Mouse (Mus musculus): ENCODE results near the gene Itpka. TPM values are rescaled to one million over a fixed set of nuclear protein-coding genes. Genes with fewer than 3 reads are reported as not detected.
A peak's percentile ranks its signal among the peaks of the same experiment; 100 is the strongest.

Gene Itpka
- polyA plus RNA-seq, 1 experiment from 2014 or later: 2.4 TPM

GRCm38 (mm10) chr2:119758101-119758843, 16.1 kb downstream of the Itpka start:
- Histone ChIP-seq H3K4me1 (peaks cover 17% of the 10 kb centered on the region), H3K4me2 (peak overlapping the region; percentile 94), H3K27me3 (peaks cover 72% of the 10 kb centered on the region), H3K9me3 (no peaks in the 10 kb centered on the region), H3K9ac (peak overlapping the region; percentile 32), H3K27ac (no peak overlapping the region), H3K4me3 (peak overlapping the region; percentile 56), H3K36me3 (peaks cover under 1% of the 10 kb centered on the region; the same call in 1 of the 2 replicates)
- peak; percentile 25; the same call in 1 of the 2 replicates for ATAC-seq (ENCODE audit: borderline replicate concordance, extremely low read depth, low FRiP score, low TSS enrichment)
- WGBS: 0% methylated on average over 60 of the region's 77 CpGs

GRCm38 (mm10) chr2:119758844-119759835, 17.0 kb downstream of the Itpka start:
- H3K27ac ChIP-seq: no peak overlapping the region
- peak overlapping the region; percentile 94 for H3K4me2 ChIP-seq
- peaks cover 72% of the 10 kb centered on the region for H3K27me3 ChIP-seq
- WGBS: 6% methylated on average over 44 of the region's 44 CpGs
- H3K4me1 ChIP-seq: peaks cover 17% of the 10 kb centered on the region
- H3K4me3 ChIP-seq: peak overlapping the region; percentile 56
- H3K9me3 ChIP-seq: no peaks in the 10 kb centered on the region
- H3K36me3 ChIP-seq: peaks cover 9% of the 10 kb centered on the region
- H3K9ac ChIP-seq: no peak overlapping the region
- peak; percentile 11; the same call in 1 of the 2 replicates for ATAC-seq (ENCODE audit: borderline replicate concordance, extremely low read depth, low FRiP score, low TSS enrichment)

GRCm38 (mm10) chr2:119760251-119760650, 18.1 kb downstream of the Itpka start, which contains the start of gene Ltk:
Gene Ltk, minus strand, starts transcription at chr2:119760431.
- H3K9me3 ChIP-seq: no peaks in the 10 kb centered on the region
- peaks cover 18% of the 10 kb centered on the region for H3K36me3 ChIP-seq
- no peak for ATAC-seq (ENCODE audit: borderline replicate concordance, extremely low read depth, low FRiP score, low TSS enrichment)
- whole genome bisulfite sequencing: 9% methylated on average over 9 of the region's 9 CpGs
- H3K27ac ChIP-seq: no peak within 1 kb of the TSS
- peaks cover 66% of the 10 kb centered on the region for H3K27me3 ChIP-seq
- H3K4me1 ChIP-seq: peaks cover 17% of the 10 kb centered on the region
- H3K4me3 ChIP-seq: peak within 1 kb of the TSS; percentile 56; the same call in 1 of the 2 replicates
- H3K4me2 ChIP-seq: peak within 1 kb of the TSS; percentile 94
- no peak within 1 kb of the TSS for H3K9ac ChIP-seq

- Histone ChIP-seq H3K9me3 (no peaks in the 10 kb centered on the region), H3K27me3 (peaks cover 48% of the 10 kb centered on the region), H3K9ac (no peak overlapping the region), H3K27ac (no peak overlapping the region), H3K4me2 (no peak overlapping the region), H3K4me3 (no peak overlapping the region), H3K36me3 (peaks cover 26% of the 10 kb centered on the region), H3K4me1 (peaks cover 16% of the 10 kb centered on the region)
- no peak for ATAC-seq (ENCODE audit: borderline replicate concordance, extremely low read depth, low FRiP score, low TSS enrichment)
- WGBS: 69% methylated on average over 1 of the region's 1 CpGs
These were observed 20.1 kb downstream of the Itpka start for GRCm38 (mm10) chr2:119762276-119762675.

GRCm38 (mm10) chr2:119763924-119764323, 21.8 kb downstream of the Itpka start:
- WGBS: 69% methylated on average over 4 of the region's 4 CpGs
- no peak overlapping the region for H3K4me2 ChIP-seq
- no peak overlapping the region for H3K9ac ChIP-seq
- peaks cover 3% of the 10 kb centered on the region for H3K4me1 ChIP-seq
- peaks cover 36% of the 10 kb centered on the region for H3K36me3 ChIP-seq
- H3K9me3 ChIP-seq: no peaks in the 10 kb centered on the region
- H3K4me3 ChIP-seq: no peak overlapping the region
- H3K27me3 ChIP-seq: peaks cover 31% of the 10 kb centered on the region
- ATAC-seq (ENCODE audit: borderline replicate concordance, extremely low read depth, low FRiP score, low TSS enrichment): no peak
- no peak overlapping the region for H3K27ac ChIP-seq

- no peak overlapping the region for H3K27ac ChIP-seq
- H3K36me3 ChIP-seq: peaks cover 62% of the 10 kb centered on the region
- WGBS: 89% methylated on average over 6 of the region's 6 CpGs
- no peaks in the 10 kb centered on the region for H3K27me3 ChIP-seq
- no peak overlapping the region for H3K4me2 ChIP-seq
- H3K4me1 ChIP-seq: no peaks in the 10 kb centered on the region
- no peak overlapping the region for H3K9ac ChIP-seq
- H3K4me3 ChIP-seq: no peak overlapping the region
- H3K9me3 ChIP-seq: no peaks in the 10 kb centered on the region
- peak; percentile 47; the same call in 1 of the 2 replicates for ATAC-seq (ENCODE audit: borderline replicate concordance, extremely low read depth, low FRiP score, low TSS enrichment)
These were observed 25.1 kb downstream of the Itpka start for GRCm38 (mm10) chr2:119767246-119767645.

GRCm38 (mm10) chr2:119787206-119787883, 45.2 kb downstream of the Itpka start, which contains the start of gene Rpap1:
Gene Rpap1, minus strand, starts transcription at chr2:119787537.
- Histone ChIP-seq H3K4me2 (peak within 1 kb of the TSS; percentile 63), H3K4me1 (peaks cover 7% of the 10 kb centered on the region), H3K4me3 (peak within 1 kb of the TSS; percentile 68), H3K27me3 (no peaks in the 10 kb centered on the region), H3K36me3 (peaks cover 9% of the 10 kb centered on the region), H3K27ac (peak within 1 kb of the TSS; percentile 83), H3K9me3 (no peaks in the 10 kb centered on the region), H3K9ac (peak within 1 kb of the TSS; percentile 53)
- peak; percentile 95 for ATAC-seq (ENCODE audit: borderline replicate concordance, extremely low read depth, low FRiP score, low TSS enrichment)
- WGBS: under 1% methylated on average over 44 of the region's 44 CpGs

GRCm38 (mm10) chr2:119789996-119790395, 47.9 kb downstream of the Itpka start:
- 88% methylated on average over 2 of the region's 2 CpGs for WGBS
- H3K36me3 ChIP-seq: no peaks in the 10 kb centered on the region
- H3K9ac ChIP-seq: no peak overlapping the region
- H3K4me3 ChIP-seq: no peak overlapping the region
- no peak for ATAC-seq (ENCODE audit: borderline replicate concordance, extremely low read depth, low FRiP score, low TSS enrichment)
- no peak overlapping the region for H3K27ac ChIP-seq
- H3K9me3 ChIP-seq: no peaks in the 10 kb centered on the region
- H3K4me2 ChIP-seq: no peak overlapping the region
- H3K27me3 ChIP-seq: no peaks in the 10 kb centered on the region
- peaks cover 7% of the 10 kb centered on the region for H3K4me1 ChIP-seq

GRCm38 (mm10) chr2:119797279-119797783, 55.2 kb downstream of the Itpka start, which contains the start of gene Tyro3:
Gene Tyro3, plus strand, starts transcription at chr2:119797733.
- no peaks in the 10 kb centered on the region for H3K36me3 ChIP-seq
- H3K9ac ChIP-seq: no peak within 1 kb of the TSS
- H3K27ac ChIP-seq: no peak within 1 kb of the TSS
- H3K9me3 ChIP-seq: no peaks in the 10 kb centered on the region
- no peak within 1 kb of the TSS for H3K4me3 ChIP-seq
- peak within 1 kb of the TSS; percentile 97 for H3K4me2 ChIP-seq
- no peak for ATAC-seq (ENCODE audit: borderline replicate concordance, extremely low read depth, low FRiP score, low TSS enrichment)
- peaks cover 34% of the 10 kb centered on the region for H3K4me1 ChIP-seq
- WGBS: 52% methylated on average over 5 of the region's 5 CpGs
- no peaks in the 10 kb centered on the region for H3K27me3 ChIP-seq

- Histone ChIP-seq H3K9me3 (no peaks in the 10 kb centered on the region), H3K4me1 (peaks cover 45% of the 10 kb centered on the region), H3K4me3 (no peak overlapping the region; the same call in 1 of the 2 replicates), H3K36me3 (no peaks in the 10 kb centered on the region), H3K27ac (no peak overlapping the region), H3K9ac (no peak overlapping the region), H3K27me3 (no peaks in the 10 kb centered on the region), H3K4me2 (peak overlapping the region; percentile 97)
- ATAC-seq (ENCODE audit: borderline replicate concordance, extremely low read depth, low FRiP score, low TSS enrichment): no peak
- WGBS: 10% methylated on average over 13 of the region's 13 CpGs
These were observed 56.2 kb downstream of the Itpka start for GRCm38 (mm10) chr2:119798246-119798927.
